Mouse (Mus musculus) bone marrow, adult 2 months (tissue): Measurements from ENCODE around the gene Spen.
A peak's percentile ranks its signal among the peaks of the same experiment; 100 is the strongest.

Source experiments
- CTCF ChIP-seq: fragments of 200-500 bp; IDR thresholded peaks from 2 replicates; pipeline ENCODE4 v1.5.1; 2011; ENCODE audit warnings: low read length, control low read depth; ENCODE audit not compliant: control insufficient read depth, insufficient read depth
- POLR2A ChIP-seq: fragments of 200-500 bp; IDR thresholded peaks from 2 replicates; pipeline ENCODE4 v1.6.1; 2011; ENCODE audit warnings: low read depth, mild to moderate bottlenecking, control low read depth, low read length, borderline replicate concordance; ENCODE audit not compliant: control insufficient read depth

DNA sequence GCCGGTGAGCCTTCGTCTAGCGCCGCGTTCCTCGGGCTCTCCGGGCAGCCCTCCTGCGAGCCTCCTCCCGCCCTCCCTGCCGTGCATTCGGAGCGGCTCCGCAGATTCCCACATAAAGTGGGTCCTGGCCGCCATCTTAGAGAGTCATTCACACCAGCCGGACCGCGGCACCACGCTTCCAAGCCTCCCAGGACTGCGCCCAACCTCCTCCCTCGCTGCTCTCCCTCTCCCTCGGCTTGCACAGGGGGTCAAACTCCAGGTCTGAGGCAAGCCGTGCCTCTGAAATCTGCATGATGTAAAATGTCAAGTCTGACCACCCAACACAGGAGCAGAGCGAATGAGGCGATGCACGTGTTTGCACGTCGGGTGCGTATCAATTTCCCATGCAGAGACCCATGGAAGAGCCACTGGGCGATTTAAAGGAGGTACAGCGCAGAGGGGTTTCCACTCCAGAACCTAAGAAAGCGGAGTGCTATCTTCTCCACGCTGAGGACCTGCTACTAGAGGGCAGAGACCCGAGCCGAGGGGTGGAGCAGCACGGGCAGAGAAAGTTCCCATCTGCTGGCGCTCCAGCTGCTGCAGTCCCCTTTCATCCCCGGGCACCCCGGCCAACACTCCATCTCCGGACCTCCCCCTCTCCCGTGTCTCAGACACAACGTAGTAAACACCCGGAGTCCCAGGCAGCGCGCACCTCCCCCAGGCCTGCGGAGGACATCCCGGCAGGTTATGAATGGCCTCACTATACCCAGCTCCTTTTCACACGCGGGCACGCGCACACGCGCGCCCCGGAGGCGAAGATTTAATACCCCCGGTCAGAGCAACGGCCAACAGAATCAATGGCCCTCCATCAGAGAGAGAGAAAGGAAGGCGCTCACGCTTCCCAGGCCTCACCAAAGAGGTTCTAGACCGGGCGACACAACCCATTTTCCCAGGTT lies 1.8 kb downstream of the Spen start:
- TF ChIP-seq CTCF (no peak), POLR2A (0 out of 2 replicates have a peak, but pooled peaks have one; percentile 15)
